Mouse (Mus musculus) megakaryocyte, embryonic 14.5 days (primary cell): Measurements from ENCODE around the gene Helq.

ENCODE experiments used
- FLI1 ChIP-seq: IDR thresholded peaks from 2 replicates; pipeline ENCODE4 v1.6.1; 2012; ENCODE audit warnings: low read length, inconsistent platforms, mixed read lengths
- GATA1 ChIP-seq: IDR thresholded peaks from 3 replicates; pipeline ENCODE4 v1.6.1; 2012; ENCODE audit warnings: mixed read lengths, low read length, inconsistent platforms, borderline replicate concordance

DNA sequence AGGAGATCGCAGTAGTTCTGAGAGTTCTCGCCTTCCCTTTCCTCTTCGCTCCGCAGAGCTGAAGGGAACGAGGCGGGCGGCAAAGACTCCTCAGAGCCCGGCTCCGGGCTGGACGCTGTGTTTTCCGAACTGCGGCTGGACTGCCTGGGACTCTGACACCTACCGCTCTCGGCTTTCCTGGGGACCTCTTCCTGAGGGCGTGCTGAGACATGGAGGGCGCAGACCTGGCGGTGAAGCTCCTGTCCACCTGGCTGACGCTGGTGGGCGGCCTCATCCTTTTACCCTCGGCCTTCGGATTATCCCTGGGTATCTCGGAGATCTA, 48.2 kb upstream of the Helq start:
- TF ChIP-seq GATA1 (no peak), FLI1 (no peak)
